Mouse (Mus musculus): ENCODE results near the gene Tpbgl.

Gene Tpbgl

DNA sequence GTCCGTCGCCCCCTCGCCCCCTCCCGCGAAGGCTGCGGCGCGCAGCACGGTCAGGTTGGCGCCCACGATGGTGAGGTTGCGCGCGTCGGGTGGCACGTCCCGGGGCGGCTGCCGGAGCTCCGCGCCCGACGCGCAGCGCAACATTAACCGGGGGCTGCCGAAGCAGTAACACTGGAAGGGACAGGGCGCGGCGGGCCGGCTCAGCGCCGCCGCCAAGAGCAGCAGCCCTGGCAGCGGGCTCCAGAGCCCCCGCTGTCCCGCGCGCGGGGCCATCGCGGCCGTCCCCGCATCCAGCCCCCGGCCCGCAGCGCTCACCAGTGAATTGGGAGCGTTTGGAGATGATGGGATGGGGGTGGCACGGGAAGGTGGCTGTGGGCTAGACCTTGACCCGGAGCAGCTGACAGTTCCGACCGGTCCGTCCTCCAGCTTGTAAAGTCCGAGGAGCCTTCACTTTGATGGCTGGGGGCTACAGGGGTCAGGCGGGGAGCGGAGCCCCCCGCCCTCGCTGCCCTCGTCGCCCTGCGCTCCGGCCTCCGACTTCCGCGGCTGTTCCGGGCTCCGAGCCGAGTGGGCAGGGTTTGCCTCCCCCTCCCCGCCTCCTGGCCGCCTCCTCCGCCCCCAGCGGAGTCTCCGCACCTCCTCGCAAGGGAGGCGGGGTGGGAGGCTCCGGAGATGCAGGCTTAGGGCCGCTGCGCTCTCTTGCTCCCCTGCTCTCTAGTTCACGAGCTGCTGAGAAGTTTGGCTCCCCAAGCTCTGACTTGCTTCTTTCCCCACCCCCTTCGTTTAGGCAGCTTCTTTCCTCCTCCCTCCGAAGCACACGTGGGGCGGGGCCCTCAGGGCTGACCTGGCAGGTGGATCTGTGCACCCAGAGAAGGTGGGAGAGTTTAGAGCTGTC lies at the start of gene Tpbgl:
TSS of gene Tpbgl (minus strand) at position 728 of the 895 bp plus-strand sequence.
- DNase-seq (ENCODE audit: low read depth, low spot score), result no peak

- DNase-seq (ENCODE audit: low read depth, low spot score), result no peak
Observed at GRCm38 (mm10) chr7:99674890-99675289, 48.0 kb upstream of the Tpbgl start.

DNA sequence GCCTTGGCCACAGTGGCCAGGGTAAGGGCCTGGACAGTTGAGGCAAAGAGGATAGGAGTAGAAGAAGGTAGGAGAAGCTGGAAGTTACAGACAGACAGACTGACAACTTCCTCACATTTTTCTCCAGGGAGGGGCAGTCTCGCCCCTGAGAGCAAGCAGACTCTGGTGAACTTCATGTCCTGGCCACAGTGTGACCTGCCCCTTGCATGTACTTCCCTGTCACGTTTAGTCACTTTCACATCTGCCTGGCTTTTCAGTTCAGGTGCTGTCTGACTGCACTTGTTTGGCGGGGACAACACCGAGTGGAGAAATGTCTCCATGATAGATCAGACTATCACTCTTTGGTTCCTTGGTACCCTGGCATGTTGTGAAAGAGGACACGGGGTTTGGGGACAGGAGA lies 47.3 kb upstream of the Tpbgl start:
- no peak for DNase-seq (ENCODE audit: low read depth, low spot score)

- DNase-seq (ENCODE audit: low read depth, low spot score), result no peak
Observed at GRCm38 (mm10) chr7:99673188-99673587, 46.3 kb upstream of the Tpbgl start.

- DNase-seq (ENCODE audit: low read depth, low spot score), result no peak
Observed at GRCm38 (mm10) chr7:99671544-99672435, 44.9 kb upstream of the Tpbgl start.

DNA sequence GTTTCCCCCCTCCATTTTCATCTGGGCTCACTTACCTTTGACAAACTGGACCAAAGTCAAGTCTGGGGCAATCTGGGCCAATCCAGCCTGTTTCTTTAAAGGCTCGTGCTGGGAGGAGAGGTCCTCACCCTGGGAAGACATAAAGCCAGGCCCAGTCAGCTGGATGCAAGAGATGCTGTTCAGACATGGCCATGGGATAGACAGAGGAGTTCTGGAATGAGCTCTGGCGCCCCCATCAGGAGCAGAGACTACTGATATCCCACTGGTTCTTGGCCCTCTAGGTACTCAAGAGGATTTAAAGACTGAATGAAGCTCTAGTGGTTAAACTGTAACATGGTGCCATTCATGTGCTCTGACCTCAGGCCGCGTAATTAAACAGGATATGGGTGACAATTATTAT lies 44.0 kb upstream of the Tpbgl start:
- DNase-seq (ENCODE audit: low read depth, low spot score), result no peak

DNA sequence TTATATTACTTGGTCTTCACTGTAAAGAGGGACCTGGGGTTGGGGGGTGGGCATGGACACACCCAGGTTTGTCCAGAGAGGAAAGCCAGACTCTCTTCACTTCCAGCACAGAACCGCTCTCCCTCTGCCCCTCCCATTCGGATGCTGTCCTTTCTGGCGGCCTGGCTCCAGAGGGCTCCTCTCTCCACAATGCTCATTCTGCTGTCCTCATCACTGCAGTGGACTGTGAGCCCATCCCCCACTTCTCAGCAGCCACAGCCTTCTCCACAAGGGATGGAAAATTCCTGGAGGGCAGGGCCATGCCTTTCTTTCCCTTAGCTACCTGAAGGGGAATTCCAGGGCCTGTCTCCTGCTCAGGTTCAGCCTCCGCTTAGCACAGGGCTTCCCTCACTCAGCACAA lies 41.9 kb upstream of the Tpbgl start:
- DNase-seq (ENCODE audit: low read depth, low spot score), result no peak

- no peak for DNase-seq (ENCODE audit: low read depth, low spot score)
Observed at GRCm38 (mm10) chr7:99667096-99667495, 40.2 kb upstream of the Tpbgl start.

DNA sequence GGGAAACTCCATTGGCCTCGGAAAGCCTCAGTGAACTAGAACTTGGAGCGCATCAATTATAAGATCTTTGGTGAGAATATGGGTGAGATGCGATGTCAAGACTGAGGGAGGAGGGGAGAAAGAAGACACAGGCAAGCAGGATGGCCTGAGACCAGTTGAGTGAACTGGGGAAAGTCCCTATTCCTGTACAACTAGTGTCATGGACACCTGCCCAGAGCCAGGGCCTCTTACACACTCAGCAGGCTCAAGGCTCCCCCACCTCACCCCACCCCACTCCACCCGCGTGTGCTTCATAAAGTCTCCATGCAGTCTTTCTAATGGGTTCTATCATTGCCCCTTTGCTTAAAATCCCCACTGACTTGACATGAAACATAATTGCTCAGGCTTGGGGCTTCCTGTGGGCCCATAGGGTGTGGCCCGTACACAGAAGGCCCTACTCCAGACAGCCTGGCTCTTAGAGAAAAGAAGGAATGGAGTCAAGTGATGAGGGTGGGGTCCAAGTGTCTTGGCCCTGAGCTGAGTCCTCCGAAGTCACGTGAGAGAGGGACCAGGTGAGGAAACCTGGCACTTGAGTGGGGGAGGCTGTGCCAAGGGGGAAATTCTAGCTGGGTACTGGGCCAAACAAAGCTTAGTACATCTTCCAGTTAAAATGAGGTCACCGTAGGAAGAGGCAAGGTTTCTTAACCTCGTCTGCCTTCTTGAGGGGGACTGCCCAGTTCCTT lies 39.0 kb upstream of the Tpbgl start:
- DNase-seq (ENCODE audit: low read depth, low spot score), result no peak

GRCm38 (mm10) chr7:99664571-99665485 lies 37.9 kb upstream of the Tpbgl start:
- DNase-seq (ENCODE audit: low read depth, low spot score), result no peak

- no peak for DNase-seq (ENCODE audit: low read depth, low spot score)
Observed at GRCm38 (mm10) chr7:99663507-99664220, 36.8 kb upstream of the Tpbgl start.

DNA sequence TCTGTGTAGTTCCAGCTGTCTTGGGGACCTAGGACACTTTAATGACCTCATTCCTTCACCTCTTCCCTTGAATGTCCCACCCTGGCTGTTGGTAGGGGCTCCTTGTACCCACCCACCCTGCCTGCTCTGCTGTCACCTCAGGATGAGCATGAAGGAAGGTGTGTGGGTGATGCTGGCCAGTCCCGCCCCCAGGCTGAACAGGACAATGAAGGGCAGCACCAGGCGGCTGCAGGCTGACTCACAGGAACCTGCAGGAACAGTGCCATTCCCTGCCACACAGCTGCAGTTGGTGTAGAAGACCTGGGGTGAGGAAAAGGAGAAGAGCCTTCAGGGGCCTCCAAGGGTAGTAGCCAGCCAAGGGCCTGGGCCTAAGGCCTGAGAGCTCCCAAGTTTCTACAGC lies 35.4 kb upstream of the Tpbgl start:
- no peak for DNase-seq (ENCODE audit: low read depth, low spot score)

- DNase-seq (ENCODE audit: low read depth, low spot score), result no peak
Observed at GRCm38 (mm10) chr7:99661571-99662230, 34.8 kb upstream of the Tpbgl start.

- DNase-seq (ENCODE audit: low read depth, low spot score), result no peak
Observed at GRCm38 (mm10) chr7:99661071-99661470, 34.2 kb upstream of the Tpbgl start.

DNA sequence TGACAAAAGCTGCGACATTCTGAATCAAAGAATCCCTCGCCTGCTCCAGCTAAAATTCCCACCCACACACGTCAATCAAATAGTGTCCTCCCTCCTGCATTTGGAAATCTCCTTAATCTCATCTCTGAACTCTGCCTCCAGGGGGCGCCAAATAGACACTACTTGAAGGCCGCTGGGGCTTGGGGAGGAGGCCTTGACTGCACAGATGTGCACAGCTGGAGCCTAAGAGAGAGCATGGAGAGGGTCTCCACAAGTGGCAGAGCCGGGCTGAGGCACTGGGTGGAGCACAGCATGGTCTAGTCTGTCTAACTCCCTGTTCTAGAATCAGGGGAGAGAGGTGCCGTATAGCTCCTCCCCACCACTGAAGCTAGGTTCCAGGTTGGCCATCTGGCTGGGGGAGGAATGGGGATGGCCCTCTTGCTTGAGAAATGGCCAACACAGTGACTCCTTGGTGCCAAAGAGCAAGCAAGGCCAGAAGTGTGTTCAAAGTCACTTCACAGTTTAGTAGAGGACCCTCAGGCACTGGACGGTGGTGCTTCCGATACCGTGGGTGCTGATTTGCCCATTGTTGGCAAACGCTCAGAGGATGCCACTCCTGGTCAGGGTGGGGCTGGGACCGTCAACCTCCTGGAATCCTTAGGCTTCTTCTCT lies 32.6 kb upstream of the Tpbgl start:
- peak; percentile 57 for DNase-seq (ENCODE audit: low read depth, low spot score)

- DNase-seq (ENCODE audit: low read depth, low spot score), result no peak
Observed at GRCm38 (mm10) chr7:99654244-99654643, 27.3 kb upstream of the Tpbgl start.

- DNase-seq (ENCODE audit: low read depth, low spot score), result no peak
Observed at GRCm38 (mm10) chr7:99649585-99649984, 22.7 kb upstream of the Tpbgl start.

- no peak for DNase-seq (ENCODE audit: low read depth, low spot score)
Observed at GRCm38 (mm10) chr7:99648623-99649022, 21.7 kb upstream of the Tpbgl start.

- no peak for DNase-seq (ENCODE audit: low read depth, low spot score)
Observed at GRCm38 (mm10) chr7:99644701-99645100, 17.8 kb upstream of the Tpbgl start.

Measured in retina, adult 2 months (tissue).